ENCODE assay signal across 28 mouse cellular contexts in the genomic region with DNA sequence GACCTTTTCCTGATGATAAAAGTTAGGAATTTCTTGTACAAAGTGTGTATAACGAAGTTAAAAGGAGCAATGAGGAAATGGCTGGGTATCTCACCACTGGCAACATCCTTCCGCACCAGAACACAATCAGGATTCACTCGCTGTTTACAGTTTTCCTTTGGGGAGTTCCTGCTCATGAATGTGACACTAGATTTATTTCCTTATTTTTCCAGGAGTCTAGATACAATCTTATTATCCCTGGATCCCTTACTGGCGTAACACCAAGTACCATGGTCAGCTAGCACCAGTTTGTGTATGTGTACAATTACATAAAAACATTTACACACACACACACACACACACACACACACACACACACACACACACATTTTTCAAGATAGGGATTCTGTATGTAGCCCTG. TPM values are rescaled to one million over a fixed set of nuclear protein-coding genes. Genes with fewer than 3 reads are reported as not detected.
"Had no signal": no experiment of that assay in that cellular context is flagged by ENCODE, and none has a peak within 500 bp of the region (broad histone marks: within the 10 kb centered on the region; RNA-seq: fewer than 3 reads in every experiment).

No protein-coding gene starts in this region.

- H3K27ac ChIP-seq: heart, adult 2 months; heart, embryonic 13.5 days; heart, embryonic 15.5 days; hindbrain, embryonic 13.5 days; hindbrain, embryonic 15.5 days; hindbrain, postnatal 0 days; kidney, embryonic 15.5 days; kidney, postnatal 0 days; limb, embryonic 13.5 days; limb, embryonic 15.5 days had no signal

- H3K4me3 ChIP-seq: heart, adult 2 months; heart, embryonic 13.5 days; heart, embryonic 15.5 days; hindbrain, embryonic 13.5 days; hindbrain, embryonic 15.5 days; kidney, embryonic 15.5 days; limb, embryonic 13.5 days; limb, embryonic 15.5 days had no signal

- H3K4me2 ChIP-seq: heart, embryonic 11.5 days; heart, embryonic 13.5 days; heart, embryonic 15.5 days; hindbrain, embryonic 13.5 days; hindbrain, embryonic 15.5 days; kidney, embryonic 15.5 days; limb, embryonic 13.5 days; limb, embryonic 15.5 days had no signal

- H3K9me3 ChIP-seq: heart, embryonic 13.5 days; heart, embryonic 15.5 days; hindbrain, embryonic 13.5 days; hindbrain, embryonic 15.5 days; kidney, embryonic 15.5 days; limb, embryonic 13.5 days; limb, embryonic 15.5 days had no signal

- DNase-seq: gastrocnemius, postnatal 14 days; gastrocnemius, postnatal 36 days; heart, adult 11 months; heart, adult 2 months; heart, postnatal 14 days; heart, postnatal 36 days; kidney, adult 11 months; kidney, adult 2 months; kidney, adult 9 months; kidney, postnatal 14 days; kidney, postnatal 36 days; layer of hippocampus, adult 9-11 months; layer of hippocampus, postnatal 36 days; left cerebral cortex, postnatal 4 days had no signal

- ATAC-seq: hindbrain, postnatal 0 days; intestine, embryonic 16.5 days had no signal

- H3K27me3 ChIP-seq: heart, embryonic 15.5 days; limb, embryonic 13.5 days; limb, embryonic 15.5 days had no signal

- H3K9ac ChIP-seq: heart, embryonic 13.5 days; heart, embryonic 15.5 days; hindbrain, embryonic 13.5 days; hindbrain, embryonic 15.5 days; kidney, embryonic 15.5 days; limb, embryonic 13.5 days; limb, embryonic 15.5 days had no signal

- H3K36me3 ChIP-seq: heart, embryonic 13.5 days; heart, embryonic 15.5 days; hindbrain, embryonic 13.5 days; hindbrain, embryonic 15.5 days; kidney, embryonic 15.5 days; limb, embryonic 13.5 days; limb, embryonic 15.5 days had no signal

- H3K4me1 ChIP-seq: heart, embryonic 13.5 days; heart, embryonic 15.5 days; hindbrain, embryonic 13.5 days; hindbrain, embryonic 15.5 days; kidney, embryonic 15.5 days; limb, embryonic 13.5 days; limb, embryonic 15.5 days had no signal

RNA-seq across cellular contexts. Expression of gene Sgk2, which starts 20.2 kb away (rescaled TPM):
- polyA plus RNA-seq: heart, adult 2 months; heart, embryonic 11.5 days; heart, embryonic 13.5 days; heart, embryonic 15.5 days; heart, postnatal 0 days; hindbrain, embryonic 11.5 days; limb, embryonic 11.5 days had no signal
